Mouse (Mus musculus): ENCODE results near the gene Azin2. TPM values are rescaled to one million over a fixed set of nuclear protein-coding genes. Genes with fewer than 3 reads are reported as not detected.

Azin2 gene
- total and polyA plus RNA-seq, 2 experiments: 1.7 to 5.7 TPM

- Histone ChIP-seq H3K4me3 (ENCODE audit: insufficient read depth, low read depth, low read length) (no peak overlapping the region), H3K79me2 (ENCODE audit: control insufficient read depth, insufficient read depth, low read length) (no peaks in the 10 kb centered on the region), H3K4me1 (ENCODE audit: control insufficient read depth, insufficient read depth, low read length) (no peaks in the 10 kb centered on the region), H3K27me3 (ENCODE audit: control insufficient read depth, insufficient read depth, low read length) (no peaks in the 10 kb centered on the region), H3K9ac (ENCODE audit: low read depth, low read length) (no peak overlapping the region), H3K27ac (replicated peaks; ENCODE audit: insufficient read depth, low read depth, low read length) (no peak overlapping the region), H3K36me3 (ENCODE audit: control insufficient read depth, insufficient read depth, low read length) (no peaks in the 10 kb centered on the region)
- DNase-seq (ENCODE audit: extremely low read depth, low read depth, low spot score): no peak
- 65% methylated on average over 10 of the region's 10 CpGs for WGBS
- TF ChIP-seq CTCF (IDR thresholded peaks at IDR 0.05; ENCODE audit: low read depth, low read length): no peak
- no peak for TF ChIP-seq POLR2A (IDR thresholded peaks at IDR 0.05; ENCODE audit: extremely low read depth, insufficient read depth, low read length)
Observed at GRCm38 (mm10) chr4:128912085-128912484, 50.2 kb downstream of the Azin2 start.

- no peak overlapping the region for H3K27ac ChIP-seq (replicated peaks; ENCODE audit: insufficient read depth, low read depth, low read length)
- H3K9ac ChIP-seq (ENCODE audit: low read depth, low read length): no peak overlapping the region
- no peaks in the 10 kb centered on the region for H3K4me1 ChIP-seq (ENCODE audit: control insufficient read depth, insufficient read depth, low read length)
- no peak for DNase-seq (ENCODE audit: extremely low read depth, low read depth, low spot score)
- 73% methylated on average over 8 of the region's 8 CpGs for WGBS
- TF ChIP-seq POLR2A (IDR thresholded peaks at IDR 0.05; ENCODE audit: extremely low read depth, insufficient read depth, low read length) (no peak), CTCF (IDR thresholded peaks at IDR 0.05; ENCODE audit: low read depth, low read length) (no peak)
- no peaks in the 10 kb centered on the region for H3K36me3 ChIP-seq (ENCODE audit: control insufficient read depth, insufficient read depth, low read length)
- no peaks in the 10 kb centered on the region for H3K79me2 ChIP-seq (ENCODE audit: control insufficient read depth, insufficient read depth, low read length)
- H3K4me3 ChIP-seq (ENCODE audit: insufficient read depth, low read depth, low read length): no peak overlapping the region
- no peaks in the 10 kb centered on the region for H3K27me3 ChIP-seq (ENCODE audit: control insufficient read depth, insufficient read depth, low read length)
Observed at GRCm38 (mm10) chr4:128910276-128911063, 51.8 kb downstream of the Azin2 start.

- DNase-seq (ENCODE audit: extremely low read depth, low read depth, low spot score): no peak
- H3K36me3 ChIP-seq (ENCODE audit: control insufficient read depth, insufficient read depth, low read length): no peaks in the 10 kb centered on the region
- no peak overlapping the region for H3K27ac ChIP-seq (replicated peaks; ENCODE audit: insufficient read depth, low read depth, low read length)
- H3K4me3 ChIP-seq (ENCODE audit: insufficient read depth, low read depth, low read length): no peak overlapping the region
- TF ChIP-seq CTCF (IDR thresholded peaks at IDR 0.05; ENCODE audit: low read depth, low read length): no peak
- no peak for TF ChIP-seq POLR2A (IDR thresholded peaks at IDR 0.05; ENCODE audit: extremely low read depth, insufficient read depth, low read length)
- H3K4me1 ChIP-seq (ENCODE audit: control insufficient read depth, insufficient read depth, low read length): no peaks in the 10 kb centered on the region
- no peaks in the 10 kb centered on the region for H3K27me3 ChIP-seq (ENCODE audit: control insufficient read depth, insufficient read depth, low read length)
- 89% methylated on average over 14 of the region's 14 CpGs for WGBS
- no peaks in the 10 kb centered on the region for H3K79me2 ChIP-seq (ENCODE audit: control insufficient read depth, insufficient read depth, low read length)
- H3K9ac ChIP-seq (ENCODE audit: low read depth, low read length): no peak overlapping the region
Observed at GRCm38 (mm10) chr4:128909378-128909831, 52.8 kb downstream of the Azin2 start.

GRCm38 (mm10) chr4:128908586-128909377 is 53.5 kb downstream of the Azin2 start:
- Histone ChIP-seq H3K4me3 (ENCODE audit: insufficient read depth, low read depth, low read length) (no peak overlapping the region), H3K4me1 (ENCODE audit: control insufficient read depth, insufficient read depth, low read length) (no peaks in the 10 kb centered on the region), H3K79me2 (ENCODE audit: control insufficient read depth, insufficient read depth, low read length) (no peaks in the 10 kb centered on the region), H3K9ac (ENCODE audit: low read depth, low read length) (no peak overlapping the region), H3K27ac (replicated peaks; ENCODE audit: insufficient read depth, low read depth, low read length) (no peak overlapping the region), H3K36me3 (ENCODE audit: control insufficient read depth, insufficient read depth, low read length) (no peaks in the 10 kb centered on the region), H3K27me3 (ENCODE audit: control insufficient read depth, insufficient read depth, low read length) (no peaks in the 10 kb centered on the region)
- peak; percentile 24 for DNase-seq (ENCODE audit: extremely low read depth, low read depth, low spot score)
- 61% methylated on average over 24 of the region's 24 CpGs for WGBS
- TF ChIP-seq CTCF (IDR thresholded peaks at IDR 0.05; ENCODE audit: low read depth, low read length) (peak; percentile 77), POLR2A (IDR thresholded peaks at IDR 0.05; ENCODE audit: extremely low read depth, insufficient read depth, low read length) (no peak)

GRCm38 (mm10) chr4:128907238-128907968 is 54.8 kb downstream of the Azin2 start:
- Histone ChIP-seq H3K4me1 (ENCODE audit: control insufficient read depth, insufficient read depth, low read length) (no peaks in the 10 kb centered on the region), H3K4me3 (ENCODE audit: insufficient read depth, low read depth, low read length) (no peak overlapping the region), H3K36me3 (ENCODE audit: control insufficient read depth, insufficient read depth, low read length) (no peaks in the 10 kb centered on the region), H3K79me2 (ENCODE audit: control insufficient read depth, insufficient read depth, low read length) (no peaks in the 10 kb centered on the region), H3K27ac (replicated peaks; ENCODE audit: insufficient read depth, low read depth, low read length) (no peak overlapping the region), H3K27me3 (ENCODE audit: control insufficient read depth, insufficient read depth, low read length) (no peaks in the 10 kb centered on the region), H3K9ac (ENCODE audit: low read depth, low read length) (no peak overlapping the region)
- no peak for DNase-seq (ENCODE audit: extremely low read depth, low read depth, low spot score)
- WGBS: 68% methylated on average over 12 of the region's 12 CpGs
- TF ChIP-seq CTCF (IDR thresholded peaks at IDR 0.05; ENCODE audit: low read depth, low read length): no peak
- no peak for TF ChIP-seq POLR2A (IDR thresholded peaks at IDR 0.05; ENCODE audit: extremely low read depth, insufficient read depth, low read length)
